Mouse (Mus musculus): ENCODE results near the gene Gm3633. TPM values are rescaled to one million over a fixed set of nuclear protein-coding genes. Genes with fewer than 3 reads are reported as not detected.
"Not testable (repeated sequence)": the region's sequence is repeated elsewhere in the genome, so short reads cannot be mapped to it uniquely, and the experiment has no call there.

The Gm3633 gene
- polyA plus RNA-seq (2015; fragmentation: Nextera tagmentation; extraction: Ambion mirVana), result not detected in 2 replicates

DNA sequence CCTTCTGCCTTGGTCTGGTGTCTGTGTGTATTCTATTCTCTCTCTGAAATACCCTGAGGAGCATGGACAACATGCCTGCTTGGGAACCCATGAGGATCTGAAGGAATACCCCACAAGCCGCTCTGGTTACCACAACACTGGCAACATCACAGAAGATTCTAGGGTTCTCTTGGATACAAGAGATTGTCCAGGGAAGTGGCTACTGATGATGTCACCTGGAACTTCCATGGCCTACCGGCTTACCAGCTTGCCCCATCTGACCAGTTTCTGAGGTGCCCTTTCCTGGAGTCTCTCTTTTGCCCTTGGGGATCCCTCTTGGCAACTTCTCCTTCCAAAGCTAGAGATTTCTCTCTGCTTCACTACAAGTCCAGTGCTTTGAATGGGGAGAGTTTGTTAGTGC lies at the start of gene Gm3633:
Gene Gm3633, minus strand, starts transcription at position 101 of the 400 bp plus-strand sequence.
- WGBS, result 83% methylated on average over 1 of the region's 2 CpGs
- H3K4me3 ChIP-seq, result not testable (repeated sequence)

DNA sequence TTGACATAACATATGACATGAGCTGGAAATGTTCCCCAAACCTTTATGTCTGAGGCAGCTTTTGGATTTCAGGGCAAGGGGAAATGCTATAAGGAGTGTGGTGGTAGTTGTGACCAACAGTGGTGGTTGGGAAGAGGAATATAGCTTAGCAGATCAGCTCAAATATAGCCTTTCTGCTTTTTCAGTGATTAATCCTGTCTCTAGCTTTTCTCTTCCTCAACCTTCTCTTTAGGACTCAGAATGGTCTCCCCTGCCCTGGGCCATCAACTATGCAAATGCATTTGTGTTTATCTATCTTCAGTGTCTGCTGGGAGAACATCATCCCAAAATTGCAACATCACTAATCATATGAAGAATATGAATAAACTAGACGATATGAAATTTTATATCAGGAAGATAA lies 13.9 kb upstream of the Gm3633 start, which contains the start of gene Gm10378:
Gene Gm10378, plus strand, starts transcription at position 301 of the 400 bp plus-strand sequence.
- H3K27ac ChIP-seq (replicated peaks); H3K4me2 ChIP-seq; H3K36me3 ChIP-seq; H3K4me1 ChIP-seq; H3K9ac ChIP-seq; H3K4me3 ChIP-seq; ATAC-seq (ENCODE audit: extremely low read depth, insufficient number of reproducible peaks, low FRiP score, low TSS enrichment); H3K9me3 ChIP-seq; H3K27me3 ChIP-seq (replicated peaks): not testable (repeated sequence)
- WGBS, result no CpG with 5 or more reads among the region's 1 CpGs

More for the DNA sequence above, at the start of gene Gm3633:
- H3K4me1 ChIP-seq; H3K4me2 ChIP-seq; ATAC-seq (ENCODE audit: extremely low read depth, insufficient number of reproducible peaks, low FRiP score, low TSS enrichment); H3K9ac ChIP-seq; H3K9me3 ChIP-seq; H3K27me3 ChIP-seq (replicated peaks); H3K27ac ChIP-seq (replicated peaks); H3K36me3 ChIP-seq: not testable (repeated sequence)

DNA sequence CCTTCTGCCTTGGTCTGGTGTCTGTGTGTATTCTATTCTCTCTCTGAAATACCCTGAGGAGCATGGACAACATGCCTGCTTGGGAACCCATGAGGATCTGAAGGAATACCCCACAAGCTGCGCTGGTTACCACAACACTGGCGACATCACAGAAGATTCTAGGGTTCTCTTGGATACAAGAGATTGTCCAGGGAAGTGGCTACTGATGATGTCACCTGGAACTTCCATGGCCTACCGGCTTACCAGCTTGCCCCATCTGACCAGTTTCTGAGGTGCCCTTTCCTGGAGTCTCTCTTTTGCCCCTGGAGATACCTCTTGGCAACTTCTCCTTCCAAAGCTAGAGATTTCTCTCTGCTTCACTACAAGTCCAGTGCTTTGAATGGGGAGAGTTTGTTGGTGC lies 41.9 kb downstream of the Gm3633 start, which contains the start of gene Gm17124:
Gene Gm17124, minus strand, starts transcription at position 101 of the 400 bp plus-strand sequence.
- not testable (repeated sequence) for H3K4me3 ChIP-seq; H3K36me3 ChIP-seq; ATAC-seq (ENCODE audit: extremely low read depth, insufficient number of reproducible peaks, low FRiP score, low TSS enrichment); H3K4me1 ChIP-seq; H3K4me2 ChIP-seq; H3K27me3 ChIP-seq (replicated peaks); H3K9ac ChIP-seq; H3K9me3 ChIP-seq; H3K27ac ChIP-seq (replicated peaks)
- no CpG with 5 or more reads among the region's 3 CpGs for WGBS

Small RNAs within 50 kb of the gene (microRNA-seq; reads per million reads assigned to microRNA genes)
- gene Gm23620, result not detected
- gene Gm25228, result not detected

Other genes with a start within 250 kb of the Gm3633 start
- not detected in 2 replicates for gene Gm8005, start 202.2 kb downstream of the Gm3633 start, polyA plus RNA-seq (2015; fragmentation: Nextera tagmentation; extraction: Ambion mirVana)
- not detected in 2 replicates for gene Gm8011, start 178.0 kb downstream of the Gm3633 start, polyA plus RNA-seq (2015; fragmentation: Nextera tagmentation; extraction: Ambion mirVana)
- not detected in 2 replicates for gene Gm8020, start 139.6 kb downstream of the Gm3633 start, polyA plus RNA-seq (2015; fragmentation: Nextera tagmentation; extraction: Ambion mirVana)
- not detected in 2 replicates for gene Gm8024, start 117.6 kb downstream of the Gm3633 start, polyA plus RNA-seq (2015; fragmentation: Nextera tagmentation; extraction: Ambion mirVana)
- not detected in 2 replicates for gene Gm17124, start 42.0 kb downstream of the Gm3633 start, polyA plus RNA-seq (2015; fragmentation: Nextera tagmentation; extraction: Ambion mirVana)
- not detected in 2 replicates for gene Gm10378, start 14.0 kb upstream of the Gm3633 start, polyA plus RNA-seq (2015; fragmentation: Nextera tagmentation; extraction: Ambion mirVana)
- gene Gm3015, start 126.9 kb upstream of the Gm3633 start, polyA plus RNA-seq (2015; fragmentation: Nextera tagmentation; extraction: Ambion mirVana), result not detected in 2 replicates
- gene Gm10377, start 156.1 kb upstream of the Gm3633 start, polyA plus RNA-seq (2015; fragmentation: Nextera tagmentation; extraction: Ambion mirVana), result not detected in 2 replicates
- gene Gm21977, start 211.6 kb upstream of the Gm3633 start, polyA plus RNA-seq (2015; fragmentation: Nextera tagmentation; extraction: Ambion mirVana), result not detected in 2 replicates